Mouse (Mus musculus): ENCODE data around the gene Ube2ql1. TPM values are rescaled to one million over a fixed set of nuclear protein-coding genes. Genes with fewer than 3 reads are reported as not detected.
A peak's percentile ranks its signal among the peaks of the same experiment; 100 is the strongest.

The Ube2ql1 gene
- polyA plus RNA-seq, 1 experiment from 2014 or later = 0.77 TPM

GRCm38 (mm10) chr13:69748756-69749155, 9.1 kb upstream of the Ube2ql1 start:
- H3K27ac ChIP-seq (replicated peaks) = no peak overlapping the region
- WGBS = 64% methylated on average over 4 of the region's 4 CpGs

DNA sequence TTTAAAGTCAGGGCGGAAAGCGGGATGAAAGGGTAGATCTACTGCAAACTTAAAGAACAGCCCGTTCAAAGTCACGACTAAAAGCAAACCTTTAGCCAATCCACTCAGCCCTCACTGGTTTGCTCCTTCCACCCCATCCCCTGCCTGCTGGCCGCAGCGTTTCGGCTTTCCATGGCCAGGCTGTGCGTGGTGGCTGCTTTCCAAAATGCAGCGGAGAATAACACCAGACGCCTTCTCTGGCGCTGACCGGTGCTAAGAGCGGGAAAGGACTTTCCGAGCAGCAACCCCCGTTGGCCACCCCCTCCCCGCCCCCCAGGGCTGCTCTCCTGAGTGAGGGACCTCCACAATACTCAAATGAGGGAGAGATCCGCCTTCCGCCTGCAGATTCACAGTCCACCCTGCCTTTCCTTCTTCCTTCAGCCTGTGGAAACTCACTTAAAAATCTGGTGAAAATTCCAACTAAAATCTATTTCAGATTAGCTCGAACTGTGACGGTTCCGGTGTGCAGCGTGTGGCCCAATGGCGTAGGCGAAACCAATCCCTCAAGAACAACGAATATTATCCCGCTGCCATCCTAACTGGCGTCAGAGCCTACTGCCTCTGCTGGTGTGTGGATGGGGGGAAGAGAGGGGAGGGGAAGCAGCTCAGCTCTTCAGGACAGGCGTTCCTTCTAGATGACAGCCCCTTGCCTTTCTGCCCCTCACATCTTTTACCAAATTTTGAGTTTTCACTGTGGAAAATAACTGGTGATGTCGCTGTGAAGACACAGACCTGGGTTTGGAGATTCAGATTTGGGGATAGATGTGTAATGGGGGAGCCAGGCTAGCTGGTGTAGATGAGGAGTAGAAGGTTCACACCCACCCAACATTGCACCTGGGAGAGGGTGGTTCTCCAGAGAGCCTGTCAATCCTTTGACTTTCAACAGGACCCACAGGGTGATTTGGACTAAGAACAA, 919 bp upstream of the Ube2ql1 start:
- Histone ChIP-seq H3K9ac (no peak overlapping the region), H3K4me3 (replicated peaks) (peak overlapping the region; percentile 61), H3K27ac (replicated peaks) (no peak overlapping the region), H3K9me3 (replicated peaks) (no peaks in the 10 kb centered on the region), H3K4me1 (peaks cover 26% of the 10 kb centered on the region), H3K27me3 (peaks cover 59% of the 10 kb centered on the region), H3K36me3 (no peaks in the 10 kb centered on the region), H3K4me2 (replicated peaks) (peak overlapping the region; percentile 100)
- ATAC-seq (ENCODE audit: insufficient number of reproducible peaks, low FRiP score, low TSS enrichment, low read depth) = 0 out of 2 replicates have a peak, but pooled peaks have one; percentile 22
- WGBS = 1% methylated on average over 29 of the region's 29 CpGs

More at GRCm38 (mm10) chr13:69748756-69749155, 9.1 kb upstream of the Ube2ql1 start:
- no peaks in the 10 kb centered on the region for H3K27me3 ChIP-seq
- ATAC-seq (ENCODE audit: insufficient number of reproducible peaks, low FRiP score, low TSS enrichment, low read depth) = no peak
- H3K4me2 ChIP-seq (replicated peaks) = no peak overlapping the region
- no peak overlapping the region for H3K4me3 ChIP-seq (replicated peaks)
- H3K36me3 ChIP-seq = no peaks in the 10 kb centered on the region
- H3K9ac ChIP-seq = no peak overlapping the region
- H3K4me1 ChIP-seq = no peaks in the 10 kb centered on the region
- H3K9me3 ChIP-seq (replicated peaks) = no peaks in the 10 kb centered on the region

DNA sequence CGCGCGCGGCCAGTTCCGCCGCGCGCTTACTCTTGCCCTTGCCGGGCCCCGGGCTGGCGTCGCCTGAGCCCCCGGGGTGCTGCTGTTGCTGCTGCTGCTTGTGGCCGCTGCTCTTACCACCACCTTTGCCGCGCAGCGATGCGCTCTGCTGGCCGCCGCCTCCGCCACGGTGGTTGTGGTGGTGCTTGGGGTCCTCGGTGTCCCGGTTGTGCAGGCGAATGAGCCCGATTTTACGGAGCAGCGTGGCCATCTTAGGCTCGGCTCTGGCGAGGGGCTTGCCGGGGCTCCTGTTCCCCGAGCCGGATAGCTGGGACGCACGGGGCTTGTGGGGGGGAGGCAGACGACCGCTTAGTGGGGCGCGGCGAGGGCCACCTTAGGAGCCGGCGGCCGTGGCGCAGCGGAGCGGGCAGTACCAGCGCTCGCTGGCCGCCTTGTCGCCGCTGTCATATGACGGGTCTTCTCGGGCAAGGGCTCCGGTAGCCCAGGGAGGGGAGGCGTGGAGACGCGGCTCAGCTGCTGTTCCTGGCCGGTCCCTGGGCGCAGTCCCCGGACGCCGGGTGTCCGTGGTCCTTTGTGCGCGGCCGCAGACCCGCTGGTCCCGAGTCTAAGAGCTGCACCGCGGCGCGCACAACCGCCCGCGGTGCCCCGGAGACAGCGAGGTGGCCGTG, 464 bp downstream of the Ube2ql1 start:
- H3K4me2 ChIP-seq (replicated peaks) = peak overlapping the region; percentile 100
- peaks cover 26% of the 10 kb centered on the region for H3K4me1 ChIP-seq
- H3K9ac ChIP-seq = peak overlapping the region; percentile 42
- H3K9me3 ChIP-seq (replicated peaks) = no peaks in the 10 kb centered on the region
- H3K27me3 ChIP-seq = peaks cover 72% of the 10 kb centered on the region
- no peaks in the 10 kb centered on the region for H3K36me3 ChIP-seq
- ATAC-seq (ENCODE audit: insufficient number of reproducible peaks, low FRiP score, low TSS enrichment, low read depth) = peak; percentile 41
- WGBS = under 1% methylated on average over 69 of the region's 78 CpGs
- H3K27ac ChIP-seq (replicated peaks) = no peak overlapping the region
- peak overlapping the region; percentile 61 for H3K4me3 ChIP-seq (replicated peaks)

GRCm38 (mm10) chr13:69738461-69738971, 1.2 kb downstream of the Ube2ql1 start:
- Histone ChIP-seq H3K9me3 (replicated peaks) (no peaks in the 10 kb centered on the region), H3K9ac (no peak overlapping the region), H3K27me3 (peaks cover 75% of the 10 kb centered on the region), H3K36me3 (no peaks in the 10 kb centered on the region), H3K4me3 (replicated peaks) (peak overlapping the region; percentile 61), H3K4me1 (peaks cover 26% of the 10 kb centered on the region), H3K27ac (replicated peaks) (no peak overlapping the region), H3K4me2 (replicated peaks) (peak overlapping the region; percentile 100)
- ATAC-seq (ENCODE audit: insufficient number of reproducible peaks, low FRiP score, low TSS enrichment, low read depth) = no peak
- 1% methylated on average over 40 of the region's 40 CpGs for WGBS

- peaks cover 80% of the 10 kb centered on the region for H3K27me3 ChIP-seq
- no peaks in the 10 kb centered on the region for H3K36me3 ChIP-seq
- peaks cover 26% of the 10 kb centered on the region for H3K4me1 ChIP-seq
- ATAC-seq (ENCODE audit: insufficient number of reproducible peaks, low FRiP score, low TSS enrichment, low read depth) = no peak
- H3K9me3 ChIP-seq (replicated peaks) = no peaks in the 10 kb centered on the region
- no peak overlapping the region for H3K9ac ChIP-seq
- H3K4me2 ChIP-seq (replicated peaks) = peak overlapping the region; percentile 100
- peak overlapping the region; percentile 61 for H3K4me3 ChIP-seq (replicated peaks)
- H3K27ac ChIP-seq (replicated peaks) = no peak overlapping the region
- 18% methylated on average over 16 of the region's 19 CpGs for WGBS
Measured at GRCm38 (mm10) chr13:69737444-69738185, 2.1 kb downstream of the Ube2ql1 start.

DNA sequence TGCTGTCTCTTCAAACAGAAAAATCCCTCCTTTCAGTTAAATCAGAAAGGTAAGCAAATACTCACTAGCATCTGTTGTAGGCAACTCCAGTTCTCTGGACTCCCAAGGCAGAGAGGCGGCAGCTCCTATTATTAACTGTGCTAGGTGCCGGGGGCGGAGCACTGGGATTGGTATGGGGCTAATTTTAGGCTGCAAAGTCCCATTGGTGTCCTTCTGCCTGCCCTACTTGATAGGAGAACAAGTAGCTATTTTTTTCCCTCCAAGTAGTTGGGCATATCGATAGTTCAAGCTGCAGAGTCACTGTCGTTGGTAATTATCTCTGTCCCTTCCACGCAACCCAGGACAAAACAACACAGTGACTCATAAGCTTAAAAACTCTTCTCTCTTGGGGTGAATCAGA, 7.1 kb downstream of the Ube2ql1 start:
- H3K27me3 ChIP-seq = peaks cover 49% of the 10 kb centered on the region
- no peak for ATAC-seq (ENCODE audit: insufficient number of reproducible peaks, low FRiP score, low TSS enrichment, low read depth)
- no peak overlapping the region for H3K4me2 ChIP-seq (replicated peaks)
- H3K27ac ChIP-seq (replicated peaks) = no peak overlapping the region
- 81% methylated on average over 6 of the region's 6 CpGs for WGBS
- H3K4me3 ChIP-seq (replicated peaks) = no peak overlapping the region
- no peaks in the 10 kb centered on the region for H3K36me3 ChIP-seq
- no peak overlapping the region for H3K9ac ChIP-seq
- H3K9me3 ChIP-seq (replicated peaks) = no peaks in the 10 kb centered on the region
- H3K4me1 ChIP-seq = no peaks in the 10 kb centered on the region

- no peak overlapping the region for H3K4me3 ChIP-seq (replicated peaks)
- H3K4me1 ChIP-seq = no peaks in the 10 kb centered on the region; the same call in 1 of the 2 replicates
- WGBS = 89% methylated on average over 3 of the region's 3 CpGs
- no peak overlapping the region for H3K27ac ChIP-seq (replicated peaks)
- H3K27me3 ChIP-seq = peaks cover 15% of the 10 kb centered on the region
- H3K9me3 ChIP-seq (replicated peaks) = no peaks in the 10 kb centered on the region
- H3K36me3 ChIP-seq = no peaks in the 10 kb centered on the region
- no peak overlapping the region for H3K9ac ChIP-seq
- no peak overlapping the region for H3K4me2 ChIP-seq (replicated peaks)
- ATAC-seq (ENCODE audit: insufficient number of reproducible peaks, low FRiP score, low TSS enrichment, low read depth) = no peak
Measured at GRCm38 (mm10) chr13:69725376-69725775, 14.3 kb downstream of the Ube2ql1 start.

- peak; percentile 30; the same call in 1 of the 2 replicates for ATAC-seq (ENCODE audit: insufficient number of reproducible peaks, low FRiP score, low TSS enrichment, low read depth)
- Histone ChIP-seq H3K9ac (no peak overlapping the region), H3K27me3 (peaks cover 42% of the 10 kb centered on the region), H3K27ac (replicated peaks) (no peak overlapping the region), H3K9me3 (replicated peaks) (no peaks in the 10 kb centered on the region), H3K36me3 (no peaks in the 10 kb centered on the region), H3K4me2 (replicated peaks) (no peak overlapping the region), H3K4me1 (no peaks in the 10 kb centered on the region; the same call in 1 of the 2 replicates), H3K4me3 (replicated peaks) (no peak overlapping the region)
- WGBS = 11% methylated on average over 6 of the region's 6 CpGs
Measured at GRCm38 (mm10) chr13:69721141-69721540, 18.5 kb downstream of the Ube2ql1 start.

- no peak for ATAC-seq (ENCODE audit: insufficient number of reproducible peaks, low FRiP score, low TSS enrichment, low read depth)
Measured at GRCm38 (mm10) chr13:69717860-69718598, 21.7 kb downstream of the Ube2ql1 start.

DNA sequence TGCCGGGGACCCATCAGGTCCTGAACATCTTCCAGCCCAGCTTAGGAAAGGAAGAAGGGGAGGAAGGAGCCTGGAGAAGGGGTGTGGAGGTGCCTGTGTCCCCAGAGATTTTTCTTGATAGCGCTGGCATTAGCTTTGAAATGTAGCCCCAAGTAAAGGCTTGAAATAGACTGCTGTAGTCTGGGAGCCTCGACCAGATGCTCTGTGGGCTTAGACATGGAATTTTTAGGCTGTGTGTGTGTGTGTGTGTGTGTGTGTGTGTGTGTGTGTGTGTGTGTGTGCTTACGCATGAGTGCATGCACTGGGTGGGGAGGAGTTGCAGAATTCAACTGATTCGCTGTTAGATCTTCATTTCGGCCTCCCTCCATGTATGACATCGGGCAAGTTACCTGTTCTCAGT, 31.5 kb downstream of the Ube2ql1 start:
- 82% methylated on average over 7 of the region's 7 CpGs for WGBS
- H3K9ac ChIP-seq = no peak overlapping the region
- no peaks in the 10 kb centered on the region for H3K4me1 ChIP-seq
- no peak for ATAC-seq (ENCODE audit: insufficient number of reproducible peaks, low FRiP score, low TSS enrichment, low read depth)
- H3K27ac ChIP-seq (replicated peaks) = no peak overlapping the region
- no peak overlapping the region for H3K4me2 ChIP-seq (replicated peaks)
- H3K9me3 ChIP-seq (replicated peaks) = no peaks in the 10 kb centered on the region
- H3K27me3 ChIP-seq = no peaks in the 10 kb centered on the region; the same call in none of the 2 replicates
- H3K36me3 ChIP-seq = no peaks in the 10 kb centered on the region
- H3K4me3 ChIP-seq (replicated peaks) = no peak overlapping the region

More at GRCm38 (mm10) chr13:69717860-69718598, 21.7 kb downstream of the Ube2ql1 start:
- WGBS = 22% methylated on average over 11 of the region's 11 CpGs
- Histone ChIP-seq H3K9ac (no peak overlapping the region), H3K4me3 (replicated peaks) (no peak overlapping the region), H3K27me3 (peaks cover 43% of the 10 kb centered on the region), H3K4me1 (no peaks in the 10 kb centered on the region; the same call in 1 of the 2 replicates), H3K36me3 (no peaks in the 10 kb centered on the region), H3K9me3 (replicated peaks) (no peaks in the 10 kb centered on the region), H3K27ac (replicated peaks) (no peak overlapping the region), H3K4me2 (replicated peaks) (no peak overlapping the region)

Data from embryonic facial prominence, embryonic 15.5 days (tissue).